Mouse (Mus musculus): ENCODE results near the gene Atp8a1.

The Atp8a1 gene

GRCm38 (mm10) chr5:67847253-67848165, at the start of gene Atp8a1:
Gene Atp8a1 (minus strand): TSS chr5:67847434.
- DNase-seq (ENCODE audit: low spot score), result peak; percentile 98

GRCm38 (mm10) chr5:67884422-67885210, 37.4 kb upstream of the Atp8a1 start:
- no peak for DNase-seq (ENCODE audit: low spot score)

- DNase-seq (ENCODE audit: low spot score), result no peak
Measured at GRCm38 (mm10) chr5:67883564-67884171, 36.4 kb upstream of the Atp8a1 start.

GRCm38 (mm10) chr5:67871414-67871813, 24.2 kb upstream of the Atp8a1 start:
- no peak for DNase-seq (ENCODE audit: low spot score)

- DNase-seq (ENCODE audit: low spot score), result no peak
Measured at GRCm38 (mm10) chr5:67866221-67866620, 19.0 kb upstream of the Atp8a1 start.

DNA sequence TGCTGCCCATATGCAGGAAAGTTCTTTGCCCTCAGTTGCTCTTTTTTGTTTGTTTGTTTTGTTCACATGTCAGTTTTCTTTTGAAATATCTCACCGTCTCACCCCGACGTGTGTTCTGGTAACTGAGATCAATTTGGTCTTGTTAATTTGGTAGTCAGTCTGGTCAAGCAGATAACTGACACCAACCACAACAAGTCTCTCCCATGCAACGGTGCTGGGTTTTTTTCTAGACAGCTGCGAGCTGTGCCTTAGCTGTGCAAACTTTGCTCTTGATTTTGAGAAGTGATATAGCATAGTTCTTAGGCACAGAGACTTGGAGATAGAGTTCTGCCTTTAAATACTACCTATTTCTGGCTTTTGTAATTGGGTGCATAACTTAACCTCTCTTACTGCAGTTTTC, 18.4 kb upstream of the Atp8a1 start:
- DNase-seq (ENCODE audit: low spot score), result no peak

DNA sequence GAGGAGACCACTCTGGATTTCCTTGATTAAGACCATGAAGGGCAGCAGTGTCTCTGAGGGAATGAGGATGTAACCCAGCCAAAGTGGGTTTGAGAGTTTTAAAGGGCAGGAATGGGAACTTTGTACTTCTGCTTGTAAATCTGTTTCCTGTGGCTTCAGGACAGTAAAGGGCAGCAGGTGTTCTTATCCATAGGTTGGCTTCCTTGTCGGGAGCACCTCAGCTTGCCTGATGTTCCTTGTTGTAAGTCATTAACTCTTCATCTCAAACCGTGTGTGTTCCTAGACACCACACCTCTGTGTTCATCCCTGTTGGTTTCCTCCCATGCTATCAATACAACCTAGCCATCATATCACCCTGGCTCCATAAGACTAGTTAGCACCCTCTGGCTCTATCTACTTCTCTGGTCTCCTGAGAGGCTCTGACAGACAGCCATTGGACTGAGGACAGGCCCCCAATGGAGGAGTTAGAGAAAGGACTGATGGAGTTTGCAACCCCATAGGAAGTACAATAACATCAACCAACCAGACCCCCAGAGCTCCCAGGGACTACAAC, 17.4 kb upstream of the Atp8a1 start:
- no peak for DNase-seq (ENCODE audit: low spot score)

GRCm38 (mm10) chr5:67863950-67864391, 16.7 kb upstream of the Atp8a1 start:
- DNase-seq (ENCODE audit: low spot score), result no peak

DNA sequence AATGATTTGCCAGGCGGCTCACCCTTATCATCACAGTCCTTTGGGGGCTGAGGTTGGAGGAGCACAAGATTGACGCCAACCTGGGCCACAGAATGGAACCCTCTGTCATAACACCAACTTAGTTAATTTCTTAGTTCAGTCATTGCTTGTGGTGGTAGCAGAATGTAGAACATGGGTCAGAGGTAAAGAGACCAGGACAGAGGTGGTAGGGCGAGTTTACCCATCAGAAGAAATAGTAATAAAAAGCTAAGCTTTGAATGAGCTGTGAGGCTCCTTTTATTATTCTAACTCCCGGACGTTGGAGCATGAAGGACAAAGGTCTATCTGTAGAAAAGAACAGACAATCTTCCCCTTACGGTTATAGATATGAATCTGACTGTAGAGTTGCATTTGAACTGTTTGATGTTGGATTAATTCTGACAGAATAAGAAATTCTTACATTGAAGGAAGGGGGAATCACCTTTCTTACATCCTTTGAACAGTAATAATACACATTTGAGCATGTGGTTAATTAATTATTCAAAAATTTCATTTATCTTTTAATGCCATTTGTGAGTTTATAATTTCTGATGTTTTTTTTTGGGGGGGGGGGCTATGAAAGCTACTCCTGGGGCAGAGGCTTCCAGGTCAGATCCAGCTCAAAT, 7.9 kb upstream of the Atp8a1 start:
- DNase-seq (ENCODE audit: low spot score), result no peak

DNA sequence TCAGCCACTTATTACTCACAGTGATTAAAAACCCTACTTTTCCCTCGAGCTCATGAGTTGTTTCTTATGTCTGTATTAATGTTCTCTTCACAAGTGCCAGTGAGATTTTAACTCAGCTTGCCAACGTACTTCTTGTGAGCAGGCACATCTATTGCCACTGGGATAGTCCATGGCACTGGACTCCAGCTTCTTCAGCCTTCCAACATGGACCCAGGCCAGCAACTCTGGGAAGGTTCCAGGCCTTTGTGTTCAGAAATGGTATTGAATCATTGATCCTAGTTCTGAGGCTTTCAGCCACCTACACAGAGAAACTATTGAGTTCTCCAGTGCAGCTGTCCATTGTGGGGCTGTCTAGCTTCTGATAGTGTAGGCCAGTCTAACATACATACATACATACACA, 5.6 kb upstream of the Atp8a1 start:
- DNase-seq (ENCODE audit: low spot score), result no peak

DNA sequence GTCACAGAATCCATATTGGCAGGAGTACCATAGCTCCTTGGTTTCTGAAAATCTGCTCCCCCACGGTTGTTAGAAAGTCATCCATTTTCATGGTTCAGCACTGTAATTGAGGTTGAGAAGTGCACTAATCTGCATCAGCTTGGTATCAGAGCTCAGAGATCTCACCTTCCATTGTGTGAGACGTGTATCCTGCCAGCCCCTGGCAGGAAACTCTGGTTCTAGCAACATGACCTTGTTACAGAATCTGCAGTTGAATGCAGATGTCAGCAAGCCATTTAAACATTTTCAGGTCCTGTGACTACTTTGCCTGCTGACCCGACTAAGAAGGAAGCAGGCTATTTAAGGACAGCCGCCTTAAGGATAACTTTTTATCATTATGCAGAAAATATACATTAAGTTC, 2.2 kb upstream of the Atp8a1 start:
- DNase-seq (ENCODE audit: low spot score), result no peak

- DNase-seq (ENCODE audit: low spot score), result no peak
Measured at GRCm38 (mm10) chr5:67848511-67849014, 1.3 kb upstream of the Atp8a1 start.

- DNase-seq (ENCODE audit: low spot score), result peak; percentile 25
Measured at GRCm38 (mm10) chr5:67846361-67847224, 641 bp downstream of the Atp8a1 start.

GRCm38 (mm10) chr5:67845190-67845691, 2.0 kb downstream of the Atp8a1 start:
- DNase-seq (ENCODE audit: low spot score), result peak; percentile 8

GRCm38 (mm10) chr5:67844070-67844469, 3.2 kb downstream of the Atp8a1 start:
- DNase-seq (ENCODE audit: low spot score), result no peak

- DNase-seq (ENCODE audit: low spot score), result no peak
Measured at GRCm38 (mm10) chr5:67842306-67842705, 4.9 kb downstream of the Atp8a1 start.

DNA sequence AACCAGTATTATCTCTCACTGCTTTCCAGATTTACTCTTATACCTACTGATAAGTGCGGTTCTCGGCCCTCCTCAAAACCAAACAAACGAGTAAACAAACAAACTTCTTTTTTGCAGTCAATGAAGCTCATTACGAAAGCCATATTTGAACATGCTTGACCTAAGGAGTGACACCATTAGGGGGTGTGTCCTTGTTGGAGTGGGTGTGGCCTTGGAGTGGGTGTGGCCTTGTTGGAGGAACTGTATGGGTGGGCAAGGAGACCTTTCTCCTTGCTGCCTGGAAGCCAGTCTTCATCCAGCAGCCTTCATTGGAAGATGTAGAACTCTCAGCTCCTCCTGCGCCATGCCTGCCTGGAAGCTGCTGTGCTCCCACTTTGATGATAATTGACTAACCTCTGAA, 13.4 kb downstream of the Atp8a1 start:
- no peak for DNase-seq (ENCODE audit: low spot score)

GRCm38 (mm10) chr5:67831293-67832147, 15.7 kb downstream of the Atp8a1 start:
- DNase-seq (ENCODE audit: low spot score), result no peak

DNA sequence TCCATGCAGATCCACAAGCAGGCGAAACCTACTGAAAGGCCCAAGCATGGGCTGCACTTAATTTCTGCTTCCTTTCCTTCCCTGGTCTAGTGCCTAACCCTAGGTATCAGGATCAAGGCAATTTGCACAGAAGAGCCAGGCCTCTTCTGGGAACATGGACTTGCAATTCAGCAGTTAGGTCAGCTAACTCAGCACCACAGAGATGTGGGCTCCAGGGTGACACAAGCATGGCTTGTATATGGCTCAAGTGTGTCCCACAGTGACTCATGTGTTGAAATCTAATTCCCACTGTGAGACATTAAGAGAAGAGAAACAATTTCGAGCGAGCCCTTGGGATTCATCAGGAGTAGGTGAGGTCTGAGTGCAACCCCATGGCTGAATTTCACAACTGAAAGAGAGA, 18.9 kb downstream of the Atp8a1 start:
- DNase-seq (ENCODE audit: low spot score), result no peak
